Mouse (Mus musculus) layer of hippocampus, adult 9-10 months (tissue): ENCODE results near the gene Kctd3.
A peak's percentile ranks its signal among the peaks of the same experiment; 100 is the strongest.

Experiments
- DNase-seq: peaks from one replicate; pipeline ENCODE4 v3.0.0; 2022; ENCODE audit warnings: low spot score

The Kctd3 gene

DNA sequence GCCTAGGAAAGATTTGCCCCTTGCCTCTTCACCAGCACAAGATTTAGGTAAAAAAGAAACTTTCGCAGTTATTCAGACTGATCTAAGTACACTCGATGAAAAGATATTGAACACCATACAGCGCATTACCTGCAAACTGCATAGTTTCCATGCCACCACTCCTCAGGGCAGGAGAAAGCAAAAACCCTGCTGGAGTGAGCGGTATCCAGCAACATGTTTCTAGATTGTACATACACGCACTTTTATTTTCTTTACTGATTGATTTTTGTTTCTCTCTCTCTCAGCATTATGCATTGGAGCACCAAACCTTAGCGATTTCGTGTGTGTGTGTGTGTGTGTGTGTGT lies 311 bp upstream of the Kctd3 start:
- DNase-seq, result no peak

DNA sequence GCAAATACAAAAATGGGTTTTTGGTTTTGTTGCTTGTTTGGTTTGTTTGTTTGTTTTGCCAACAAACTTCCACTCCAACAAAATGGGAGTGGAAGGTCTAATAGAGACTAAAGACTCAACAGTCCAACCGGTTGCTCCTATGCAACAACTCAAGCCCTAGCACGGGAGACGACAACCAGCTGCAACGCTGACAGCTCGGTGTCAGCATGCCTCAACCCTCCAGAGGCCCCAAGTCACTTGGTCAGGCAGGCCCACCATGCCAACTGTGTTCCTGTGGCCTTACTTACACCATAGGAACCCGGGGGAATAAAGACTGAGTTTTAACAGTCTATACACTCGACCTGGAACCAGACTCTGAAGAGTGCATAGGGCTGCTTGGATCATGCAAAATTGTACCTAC lies 815 bp downstream of the Kctd3 start:
- no peak for DNase-seq

GRCm38 (mm10) chr1:189006267-189006666 lies 1.4 kb downstream of the Kctd3 start:
- DNase-seq, result no peak

- DNase-seq, result no peak
Observed at GRCm38 (mm10) chr1:189004774-189005173, 2.9 kb downstream of the Kctd3 start.

- no peak for DNase-seq
Observed at GRCm38 (mm10) chr1:189001815-189002214, 5.8 kb downstream of the Kctd3 start.

- DNase-seq, result no peak
Observed at GRCm38 (mm10) chr1:188999981-189000380, 7.7 kb downstream of the Kctd3 start.

DNA sequence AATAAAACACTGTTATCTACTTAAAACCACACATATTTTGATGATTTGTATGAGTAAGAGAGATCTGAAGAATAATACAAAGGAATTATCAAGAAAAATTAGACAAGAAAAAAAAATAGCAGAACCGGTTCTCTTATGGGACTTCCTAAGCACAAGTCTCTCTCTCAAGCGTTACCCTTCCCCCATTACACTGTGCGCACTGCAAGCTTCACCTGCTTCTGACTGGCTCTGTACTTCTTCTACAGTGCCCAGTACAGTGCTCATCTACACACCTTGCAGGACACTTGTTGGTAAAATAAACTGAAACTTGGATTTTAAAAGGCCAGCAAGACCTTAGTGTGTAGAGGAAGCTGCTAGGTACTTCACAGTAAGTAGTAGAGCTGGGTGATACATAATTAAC lies 9.7 kb downstream of the Kctd3 start:
- no peak for DNase-seq

DNA sequence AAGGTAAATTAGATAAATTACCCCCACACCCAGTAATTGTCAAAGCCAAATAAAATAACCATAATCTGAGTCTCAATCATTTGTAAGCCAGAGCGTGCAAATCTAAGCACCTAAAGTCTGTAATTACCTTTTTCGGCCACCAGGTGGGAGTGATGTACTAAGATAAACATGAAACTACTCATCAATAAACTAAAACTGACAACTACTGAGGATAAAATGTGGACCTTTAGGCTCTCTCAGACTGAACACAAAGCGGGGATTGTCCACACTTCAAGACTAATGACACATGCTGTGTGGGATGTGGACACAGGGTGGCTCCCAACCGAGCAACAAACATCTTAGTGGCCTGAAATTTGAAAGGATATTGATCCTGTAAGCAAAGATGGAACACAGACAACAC lies 14.4 kb downstream of the Kctd3 start:
- peak; percentile 65 for DNase-seq

DNA sequence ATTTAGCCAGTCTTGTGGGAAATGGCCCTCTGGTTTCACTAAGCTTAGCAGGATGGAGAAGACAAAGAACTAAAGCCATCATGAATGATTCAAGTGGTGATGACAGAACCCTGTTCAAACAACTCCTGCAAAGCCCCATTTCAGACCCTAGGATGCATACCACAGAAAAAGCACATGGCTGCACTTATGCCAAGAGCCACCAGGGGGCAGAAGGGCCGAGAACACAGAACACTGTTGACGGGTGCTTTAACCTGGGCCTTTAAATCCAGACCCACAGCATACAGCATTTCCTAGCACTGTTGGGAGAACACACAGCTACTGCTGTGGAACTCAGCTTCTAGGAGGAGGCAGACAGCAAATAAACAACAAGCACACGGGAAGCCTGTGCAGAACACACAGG lies 27.6 kb downstream of the Kctd3 start:
- DNase-seq, result peak; percentile 31

DNA sequence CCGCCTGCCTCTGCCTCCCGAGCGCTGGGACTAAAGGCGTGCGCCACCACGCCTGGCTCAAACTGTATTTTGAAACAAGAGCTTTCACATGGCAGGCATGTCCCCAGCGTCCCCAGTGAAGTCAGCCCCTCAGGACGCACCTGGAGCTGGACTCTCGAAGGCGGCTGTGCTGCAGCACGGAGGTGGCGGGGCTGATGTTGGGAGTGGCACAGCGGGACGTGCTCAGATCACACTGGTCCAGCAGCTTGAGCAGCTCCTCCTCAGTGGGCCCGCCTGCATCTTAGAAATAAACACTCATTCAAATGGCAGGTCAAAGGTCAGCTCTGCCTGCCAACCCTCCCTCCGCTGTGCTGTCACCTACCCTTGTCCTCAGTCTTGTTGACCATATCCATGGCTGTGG lies 33.7 kb downstream of the Kctd3 start:
- DNase-seq, result no peak

DNA sequence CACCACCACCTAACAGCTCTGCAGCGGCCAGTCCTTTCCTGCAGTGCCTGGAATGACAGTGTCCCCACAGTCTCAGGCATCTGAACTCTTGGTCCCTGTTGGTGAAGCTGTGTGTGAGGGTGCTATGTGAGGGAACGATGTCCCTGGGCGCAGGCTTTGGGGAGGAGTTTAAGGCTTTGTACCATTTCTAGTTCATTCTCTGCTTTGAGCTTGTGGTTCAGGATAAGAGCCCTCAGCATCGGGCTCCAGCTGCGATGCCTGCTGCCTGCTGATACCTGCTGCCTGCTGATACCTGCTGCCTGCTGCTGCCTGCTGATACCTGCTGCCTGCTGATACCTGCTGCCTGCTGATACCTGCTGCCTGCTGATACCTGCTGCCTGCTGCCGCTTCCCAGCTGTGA lies 34.6 kb downstream of the Kctd3 start:
- DNase-seq, result no peak

DNA sequence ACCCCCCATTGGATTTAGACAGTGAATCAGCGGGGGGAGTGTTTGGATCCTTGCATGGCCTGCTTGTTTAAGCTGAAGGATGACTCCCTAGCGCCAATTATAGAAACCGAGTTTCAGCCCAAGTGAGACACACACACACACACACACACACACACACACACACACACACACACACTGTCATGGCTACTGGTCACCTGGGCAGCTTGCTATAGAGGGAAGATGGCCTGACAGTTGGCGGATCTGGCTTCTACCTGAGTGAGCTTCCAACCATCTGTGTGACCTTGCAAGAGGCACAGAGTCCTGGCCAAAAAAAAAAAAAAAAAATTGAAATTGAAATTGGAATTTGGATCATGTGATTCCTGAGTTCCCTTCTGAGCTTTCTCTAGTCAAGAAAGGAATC lies 55.1 kb downstream of the Kctd3 start:
- no peak for DNase-seq

DNA sequence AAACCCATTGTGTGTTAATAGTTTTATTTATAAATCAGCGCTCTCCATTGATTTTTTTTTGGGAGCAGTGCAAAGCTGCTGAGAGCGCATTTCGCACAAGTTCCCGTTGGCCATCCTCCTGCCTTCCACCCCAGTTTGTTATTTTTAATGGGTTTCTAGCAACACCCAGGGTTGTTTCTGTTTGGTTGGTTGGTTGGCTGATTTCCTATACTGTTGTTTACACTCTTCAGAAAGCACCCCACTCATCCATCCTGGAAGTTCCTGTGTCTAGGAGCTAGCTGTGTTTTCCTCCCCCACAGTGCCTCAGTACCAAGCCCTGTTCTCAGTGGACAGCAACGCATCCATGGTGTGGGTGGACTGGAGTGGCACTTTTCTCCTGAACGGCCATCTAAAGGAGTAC lies 56.5 kb downstream of the Kctd3 start:
- no peak for DNase-seq

DNA sequence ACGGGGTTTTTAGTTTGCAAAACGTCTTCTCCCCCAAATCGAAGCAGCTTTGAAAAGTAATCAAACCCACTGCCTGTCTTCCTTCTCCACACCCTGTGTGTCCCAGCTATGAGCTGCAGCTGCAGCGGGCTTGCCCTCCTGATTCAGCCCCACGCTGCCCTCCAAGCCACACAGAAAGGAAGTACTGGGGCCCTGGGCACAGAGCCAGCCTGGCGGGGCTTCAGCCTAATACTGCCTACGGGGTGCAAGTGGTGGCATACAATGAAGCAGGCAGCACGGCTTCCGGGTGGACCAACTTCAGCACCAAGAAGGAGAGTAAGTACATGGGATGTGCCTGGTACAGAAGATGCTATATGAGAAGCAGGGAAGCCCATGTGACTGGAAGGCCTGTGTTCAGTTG lies 59.4 kb downstream of the Kctd3 start:
- DNase-seq, result no peak

- DNase-seq, result no peak
Observed at GRCm38 (mm10) chr1:188947794-188948193, 59.8 kb downstream of the Kctd3 start.

- no peak for DNase-seq
Observed at GRCm38 (mm10) chr1:188946849-188947248, 60.8 kb downstream of the Kctd3 start.

DNA sequence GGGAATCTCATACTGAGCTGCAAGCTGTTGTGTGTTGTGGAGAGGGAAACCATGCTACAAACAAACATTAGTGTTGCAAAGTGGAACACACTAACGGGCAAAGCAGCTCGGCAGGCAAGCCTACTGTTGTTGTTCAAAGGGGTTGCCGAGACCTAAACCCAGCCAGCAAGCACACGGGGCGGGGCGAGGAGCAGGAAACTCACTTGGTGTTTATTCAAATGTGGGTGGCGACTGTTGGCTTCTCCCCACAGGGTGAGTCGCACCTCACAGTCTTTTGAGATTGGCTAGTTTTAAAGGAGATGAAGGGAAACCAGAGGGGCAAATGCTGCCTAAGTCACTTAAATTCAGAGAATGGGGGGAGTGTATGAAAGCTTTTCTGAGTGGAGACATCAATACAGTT lies 62.3 kb downstream of the Kctd3 start:
- no peak for DNase-seq

DNA sequence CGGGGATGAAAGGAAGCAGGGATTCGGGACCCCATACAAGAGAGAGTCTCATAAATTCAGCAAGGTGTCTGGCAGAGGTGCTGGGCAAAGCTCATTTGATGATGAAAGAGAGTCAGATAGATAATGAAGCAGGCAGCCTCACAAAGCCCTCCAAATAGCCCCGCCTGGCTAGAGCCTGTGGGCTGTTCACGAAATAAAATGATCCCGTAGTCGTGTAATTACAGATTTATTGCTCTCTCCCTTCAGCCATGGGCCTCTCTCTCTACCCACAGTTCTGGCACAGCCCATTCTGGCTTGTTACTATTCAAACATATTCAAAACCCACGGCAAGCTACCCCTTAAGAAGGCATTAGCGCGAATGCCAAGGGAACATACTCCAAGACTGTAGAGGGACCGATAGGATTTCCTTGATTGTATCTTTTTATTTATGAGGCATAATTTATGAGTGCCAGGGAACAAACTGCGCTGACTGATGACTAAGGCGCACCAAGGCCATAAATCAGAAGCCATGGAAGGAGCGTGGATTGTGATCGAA lies 70.3 kb downstream of the Kctd3 start:
- no peak for DNase-seq
